Mouse (Mus musculus) embryonic fibroblast, embryonic 13.5 days (primary cell): ENCODE data around the gene Ggta1. TPM values are rescaled to one million over a fixed set of nuclear protein-coding genes. Genes with fewer than 3 reads are reported as not detected.

ENCODE experiments used
- H3K27ac ChIP-seq: 2 replicates; pipeline ENCODE4 v1.5.1; 2012; ENCODE audit warnings: low read length, control low read depth, inconsistent platforms; ENCODE audit not compliant: insufficient read depth
- H3K4me1 ChIP-seq: 2 replicates; pipeline ENCODE4 v1.6.1; 2011; ENCODE audit warnings: low read length; ENCODE audit not compliant: control insufficient read depth, insufficient read depth
- H3K4me3 ChIP-seq: 2 replicates; pipeline ENCODE4 v1.5.1; 2011; ENCODE audit warnings: mild to moderate bottlenecking, control low read depth, low read length; ENCODE audit not compliant: insufficient read depth
- CTCF ChIP-seq: IDR thresholded peaks from 2 replicates; pipeline ENCODE4 v1.5.1; 2011; ENCODE audit warnings: mild to moderate bottlenecking, control low read depth, low read length, moderate library complexity, borderline replicate concordance; ENCODE audit not compliant: insufficient read depth
- POLR2A ChIP-seq: IDR thresholded peaks from 2 replicates; pipeline ENCODE4 v1.6.1; 2011; ENCODE audit warnings: low read depth, mild to moderate bottlenecking, control low read depth, low read length, moderate library complexity
- polyA plus RNA-seq: library from polyadenylated mRNA; stranded (reverse); fragments of >200 nt; gene quantifications from 2 replicates; pipeline ENCODE4 v1.2.4, GENCODE M21; 2011; ENCODE audit warnings: low read depth; ENCODE audit not compliant: missing spikeins, insufficient read length

The Ggta1 gene
- polyA plus RNA-seq, 1 experiment, result 58.5 TPM

- peaks cover 39% of the 10 kb centered on the region for H3K4me1 ChIP-seq
- H3K27ac ChIP-seq, result peak overlapping the region; percentile 83
- no peak overlapping the region for H3K4me3 ChIP-seq
- TF ChIP-seq POLR2A (no peak), CTCF (no peak)
Observed at GRCm38 (mm10) chr2:35448914-35449670, 13.9 kb downstream of the Ggta1 start.

- Histone ChIP-seq H3K4me3 (no peak overlapping the region), H3K27ac (peak overlapping the region; percentile 83), H3K4me1 (peaks cover 46% of the 10 kb centered on the region)
- TF ChIP-seq CTCF, result no peak
- no peak for TF ChIP-seq POLR2A
Observed at GRCm38 (mm10) chr2:35448215-35448913, 14.7 kb downstream of the Ggta1 start.

GRCm38 (mm10) chr2:35447453-35447852 is 15.6 kb downstream of the Ggta1 start:
- Histone ChIP-seq H3K27ac (peak overlapping the region; percentile 83), H3K4me3 (no peak overlapping the region), H3K4me1 (peaks cover 46% of the 10 kb centered on the region)
- TF ChIP-seq POLR2A (no peak), CTCF (no peak)

GRCm38 (mm10) chr2:35446798-35447197 is 16.2 kb downstream of the Ggta1 start:
- Histone ChIP-seq H3K4me3 (no peak overlapping the region), H3K4me1 (peaks cover 46% of the 10 kb centered on the region), H3K27ac (peak overlapping the region; percentile 56)
- TF ChIP-seq CTCF, result no peak
- no peak for TF ChIP-seq POLR2A

- Histone ChIP-seq H3K4me1 (peaks cover 46% of the 10 kb centered on the region), H3K4me3 (no peak overlapping the region), H3K27ac (no peak overlapping the region)
- TF ChIP-seq POLR2A (no peak), CTCF (no peak)
Observed at GRCm38 (mm10) chr2:35446300-35446699, 16.7 kb downstream of the Ggta1 start.

- Histone ChIP-seq H3K4me3 (no peak overlapping the region), H3K4me1 (peaks cover 46% of the 10 kb centered on the region), H3K27ac (no peak overlapping the region)
- no peak for TF ChIP-seq CTCF
- no peak for TF ChIP-seq POLR2A
Observed at GRCm38 (mm10) chr2:35445610-35446009, 17.4 kb downstream of the Ggta1 start.

- TF ChIP-seq CTCF (no peak), POLR2A (no peak)
- H3K4me1 ChIP-seq, result peaks cover 45% of the 10 kb centered on the region
- H3K27ac ChIP-seq, result 0 out of 2 replicates have a peak overlapping the region, but pooled peaks have one; percentile 42
- H3K4me3 ChIP-seq, result no peak overlapping the region
Observed at GRCm38 (mm10) chr2:35444764-35445262, 18.2 kb downstream of the Ggta1 start.

GRCm38 (mm10) chr2:35443981-35444763 is 18.9 kb downstream of the Ggta1 start:
- peaks cover 44% of the 10 kb centered on the region for H3K4me1 ChIP-seq
- H3K4me3 ChIP-seq, result no peak overlapping the region
- 0 out of 2 replicates have a peak overlapping the region, but pooled peaks have one; percentile 42 for H3K27ac ChIP-seq
- TF ChIP-seq POLR2A (no peak), CTCF (no peak)

GRCm38 (mm10) chr2:35443325-35443724 is 19.7 kb downstream of the Ggta1 start:
- no peak overlapping the region for H3K4me3 ChIP-seq
- TF ChIP-seq CTCF (no peak), POLR2A (no peak)
- H3K4me1 ChIP-seq, result peaks cover 36% of the 10 kb centered on the region
- no peak overlapping the region for H3K27ac ChIP-seq
